Mouse (Mus musculus): ENCODE results near the gene Ccdc78.

DNA sequence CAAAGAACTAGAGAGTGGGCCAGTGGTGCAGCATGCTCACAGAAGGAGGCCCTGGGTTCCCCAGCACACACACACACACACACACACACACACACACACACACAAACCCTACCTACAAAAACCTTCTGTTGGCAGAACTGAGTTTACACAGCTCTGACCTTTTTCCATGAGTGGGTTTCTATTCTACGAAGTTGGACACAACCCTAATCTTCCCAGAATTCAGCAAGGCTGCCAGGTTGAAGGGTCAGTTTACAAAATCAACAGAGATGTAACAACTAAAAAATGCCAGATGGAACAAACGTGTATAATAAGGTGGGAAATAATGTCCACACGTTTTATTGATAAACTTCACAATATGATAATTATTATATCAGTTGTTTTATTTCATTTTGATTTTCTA lies 28.7 kb upstream of the Ccdc78 start:
- TF ChIP-seq POLR2A (IDR thresholded peaks at IDR 0.05; ENCODE audit: extremely low read depth, insufficient read depth, low read length) (no peak), CTCF (IDR thresholded peaks at IDR 0.05; ENCODE audit: low read depth, low read length) (no peak)

Measured in liver, adult 2 months (tissue).